Mouse (Mus musculus): Measurements from ENCODE around the gene Lrp2.

DNA sequence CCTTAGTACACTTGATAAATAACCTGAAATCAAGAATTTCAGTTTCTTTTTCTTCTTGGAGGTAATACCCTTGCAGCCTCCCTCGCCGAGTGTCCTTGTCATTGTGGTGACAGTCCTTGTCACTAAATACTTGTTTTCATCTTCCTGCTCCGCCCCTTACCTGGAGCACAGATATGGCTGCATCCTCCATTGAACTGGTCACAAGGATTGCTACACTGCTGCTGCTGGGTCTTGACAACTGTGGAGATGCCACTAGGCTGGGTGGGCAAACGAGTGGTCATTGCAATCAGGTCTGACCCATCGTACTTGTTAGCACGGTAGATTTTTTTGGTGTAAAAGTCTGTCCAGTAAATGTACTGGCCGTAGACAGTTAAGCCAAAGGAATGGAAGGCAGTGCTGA lies 104.9 kb downstream of the Lrp2 start:
- TF ChIP-seq CTCF (IDR thresholded peaks at IDR 0.05; ENCODE audit: low read depth, low read length), result no peak
- TF ChIP-seq POLR2A (IDR thresholded peaks at IDR 0.05; ENCODE audit: extremely low read depth, insufficient read depth, low read length), result no peak
